Mouse (Mus musculus) fibroblast of lung, adult 2 months (primary cell): ENCODE measurements around the gene Olfr1173.

Experiments used
- DNase-seq: peaks from one replicate; pipeline ENCODE4 v3.0.0-alpha.2; 2011; ENCODE audit warnings: low read depth

The Olfr1173 gene

GRCm38 (mm10) chr2:88279775-88280174 is at the start of gene Olfr1173:
Gene Olfr1173 (minus strand): TSS chr2:88279875.
- no peak for DNase-seq

DNA sequence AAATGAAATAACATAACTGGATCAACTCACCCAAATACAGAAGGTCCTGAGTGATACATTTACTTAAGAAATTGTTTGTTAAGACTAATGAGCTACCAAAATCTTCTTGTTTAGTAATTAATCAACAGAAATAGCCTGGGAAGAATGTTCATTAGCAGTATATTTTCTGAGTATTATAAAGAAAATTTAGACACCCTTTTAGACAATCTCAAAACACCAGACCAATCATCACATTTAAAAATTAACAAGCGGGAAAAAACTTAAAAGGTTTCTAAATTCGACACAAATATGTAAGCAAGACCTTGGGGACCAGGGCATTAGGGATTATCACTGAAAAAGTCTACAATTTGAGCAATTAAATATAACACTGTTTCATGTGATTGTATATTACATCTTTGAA is 47.4 kb upstream of the Olfr1173 start, which contains the start of gene Olfr1175-ps:
Olfr1175-ps (minus strand) TSS at position 101 of the 400 bp plus-strand sequence.
- no peak for DNase-seq

- no peak for DNase-seq
Measured at GRCm38 (mm10) chr2:88315035-88315434, 35.4 kb upstream of the Olfr1173 start, which contains the start of gene Olfr1174-ps. Gene Olfr1174-ps (minus strand): TSS chr2:88315135.

GRCm38 (mm10) chr2:88228234-88228633 is 51.4 kb downstream of the Olfr1173 start, which contains the start of gene Olfr1170:
Gene Olfr1170 (minus strand): TSS chr2:88228334.
- no peak for DNase-seq
